Mouse (Mus musculus): ENCODE measurements around the gene Has3. TPM values are rescaled to one million over a fixed set of nuclear protein-coding genes. Genes with fewer than 3 reads are reported as not detected.

Has3 gene
- total RNA-seq, 2 experiments from 2014 or later, result 0.42 to 0.51 TPM

- no peak for DNase-seq
Measured at GRCm38 (mm10) chr8:106929921-106930320, 59.9 kb downstream of the Has3 start.

- peak; percentile 30 to 54 for DNase-seq
Measured at GRCm38 (mm10) chr8:106932376-106933065, 62.5 kb downstream of the Has3 start.

GRCm38 (mm10) chr8:106933506-106934143, 63.6 kb downstream of the Has3 start:
- no peak for DNase-seq

Other genes starting within 250 kb of the Has3 start
- gene Tango6, start 187.2 kb upstream of the Has3 start, total RNA-seq (2021), result 10 to 100 TPM in 1 of 2 experiments, 1 to 10 TPM in 1; 10.0 to 10.8 TPM
- gene Utp4, start 23.4 kb downstream of the Has3 start, total RNA-seq (2021), result 10 to 100 TPM; 21.4 to 22.7 TPM
- gene Sntb2, start 65.5 kb downstream of the Has3 start, total RNA-seq (2021), result 1 to 10 TPM; 9.6 to 9.7 TPM
- 10 to 100 TPM; 58.7 to 60.0 TPM for gene Vps4a, start 161.0 kb downstream of the Has3 start, total RNA-seq (2021)
- 10 to 100 TPM; 64.3 to 77.4 TPM for gene Pdf, start 178.4 kb downstream of the Has3 start, total RNA-seq (2021)
- gene Cog8, start 186.4 kb downstream of the Has3 start, total RNA-seq (2021), result 10 to 100 TPM; 15.8 to 17.1 TPM
- gene Nip7, start 186.6 kb downstream of the Has3 start, total RNA-seq (2021), result 10 to 100 TPM; 22.1 to 22.8 TPM
- not detected for gene Tmed6, start 195.4 kb downstream of the Has3 start, total RNA-seq (2021)
- gene Terf2, start 226.3 kb downstream of the Has3 start, total RNA-seq (2021), result 10 to 100 TPM; 11.8 to 13.5 TPM

Data from heart, adult 18-20 months (tissue).